Mouse (Mus musculus): Measurements from ENCODE around the gene B4galt5. TPM values are rescaled to one million over a fixed set of nuclear protein-coding genes. Genes with fewer than 3 reads are reported as not detected.

Gene B4galt5
- polyA plus RNA-seq, 1 experiment from 2014 or later, result 9.9 TPM

- Histone ChIP-seq H3K9me3 (replicated peaks) (no peaks in the 10 kb centered on the region), H3K4me3 (no peak overlapping the region), H3K36me3 (peaks cover 67% of the 10 kb centered on the region), H3K27me3 (replicated peaks) (no peaks in the 10 kb centered on the region), H3K27ac (no peak overlapping the region), H3K9ac (no peak overlapping the region), H3K4me1 (peaks cover 21% of the 10 kb centered on the region), H3K4me2 (no peak overlapping the region)
- WGBS (ENCODE audit: insufficient replicate concordance), result 86% methylated on average over 21 of the region's 21 CpGs
- ATAC-seq, result no peak
Observed at GRCm38 (mm10) chr2:167300943-167301497, 48.0 kb downstream of the B4galt5 start.

GRCm38 (mm10) chr2:167299861-167300667 is 48.9 kb downstream of the B4galt5 start:
- peak; percentile 48; the same call in 1 of the 2 replicates for ATAC-seq
- Histone ChIP-seq H3K4me1 (peaks cover 26% of the 10 kb centered on the region), H3K36me3 (peaks cover 58% of the 10 kb centered on the region), H3K27ac (peak overlapping the region; percentile 51; the same call in 1 of the 2 replicates), H3K4me2 (no peak overlapping the region), H3K9ac (peak overlapping the region; percentile 23), H3K9me3 (replicated peaks) (no peaks in the 10 kb centered on the region), H3K27me3 (replicated peaks) (no peaks in the 10 kb centered on the region), H3K4me3 (no peak overlapping the region)
- 39% methylated on average over 6 of the region's 6 CpGs for WGBS (ENCODE audit: insufficient replicate concordance)

GRCm38 (mm10) chr2:167298729-167299705 is 50.0 kb downstream of the B4galt5 start:
- Histone ChIP-seq H3K4me1 (peaks cover 37% of the 10 kb centered on the region), H3K4me3 (no peak overlapping the region), H3K27me3 (replicated peaks) (no peaks in the 10 kb centered on the region), H3K36me3 (peaks cover 47% of the 10 kb centered on the region), H3K9ac (peak overlapping the region; percentile 23; the same call in 1 of the 2 replicates), H3K4me2 (no peak overlapping the region), H3K27ac (peak overlapping the region; percentile 27), H3K9me3 (replicated peaks) (no peaks in the 10 kb centered on the region)
- peak; percentile 38; the same call in 1 of the 2 replicates for ATAC-seq
- 79% methylated on average over 27 of the region's 27 CpGs for WGBS (ENCODE audit: insufficient replicate concordance)

GRCm38 (mm10) chr2:167297985-167298384 is 51.0 kb downstream of the B4galt5 start:
- Histone ChIP-seq H3K9me3 (replicated peaks) (no peaks in the 10 kb centered on the region), H3K4me1 (peaks cover 47% of the 10 kb centered on the region), H3K36me3 (peaks cover 38% of the 10 kb centered on the region), H3K27me3 (replicated peaks) (no peaks in the 10 kb centered on the region), H3K9ac (no peak overlapping the region), H3K27ac (no peak overlapping the region), H3K4me2 (no peak overlapping the region), H3K4me3 (no peak overlapping the region)
- 83% methylated on average over 11 of the region's 11 CpGs for WGBS (ENCODE audit: insufficient replicate concordance)
- ATAC-seq, result no peak

GRCm38 (mm10) chr2:167294926-167295325 is 54.1 kb downstream of the B4galt5 start:
- no peaks in the 10 kb centered on the region for H3K9me3 ChIP-seq (replicated peaks)
- no peak for ATAC-seq
- H3K36me3 ChIP-seq, result peaks cover 14% of the 10 kb centered on the region
- peaks cover 60% of the 10 kb centered on the region for H3K4me1 ChIP-seq
- H3K9ac ChIP-seq, result peak overlapping the region; percentile 39
- peak overlapping the region; percentile 10; the same call in 1 of the 2 replicates for H3K4me3 ChIP-seq
- WGBS (ENCODE audit: insufficient replicate concordance), result 56% methylated on average over 15 of the region's 15 CpGs
- no peak overlapping the region for H3K27ac ChIP-seq
- H3K4me2 ChIP-seq, result peak overlapping the region; percentile 62
- H3K27me3 ChIP-seq (replicated peaks), result no peaks in the 10 kb centered on the region

GRCm38 (mm10) chr2:167294216-167294615 is 54.8 kb downstream of the B4galt5 start:
- peak; percentile 36 for ATAC-seq
- peak overlapping the region; percentile 39 for H3K9ac ChIP-seq
- 67% methylated on average over 7 of the region's 7 CpGs for WGBS (ENCODE audit: insufficient replicate concordance)
- peak overlapping the region; percentile 62 for H3K4me2 ChIP-seq
- no peak overlapping the region for H3K4me3 ChIP-seq
- H3K27ac ChIP-seq, result peak overlapping the region; percentile 90
- no peaks in the 10 kb centered on the region for H3K27me3 ChIP-seq (replicated peaks)
- peaks cover 7% of the 10 kb centered on the region for H3K36me3 ChIP-seq
- peaks cover 53% of the 10 kb centered on the region for H3K4me1 ChIP-seq
- no peaks in the 10 kb centered on the region for H3K9me3 ChIP-seq (replicated peaks)

GRCm38 (mm10) chr2:167293289-167294085 is 55.5 kb downstream of the B4galt5 start:
- H3K4me1 ChIP-seq, result peaks cover 46% of the 10 kb centered on the region
- 56% methylated on average over 13 of the region's 13 CpGs for WGBS (ENCODE audit: insufficient replicate concordance)
- peak; percentile 57 for ATAC-seq
- H3K4me3 ChIP-seq, result peak overlapping the region; percentile 25; the same call in 1 of the 2 replicates
- peak overlapping the region; percentile 62 for H3K4me2 ChIP-seq
- H3K9ac ChIP-seq, result peak overlapping the region; percentile 25; the same call in 1 of the 2 replicates
- no peaks in the 10 kb centered on the region for H3K27me3 ChIP-seq (replicated peaks)
- no peaks in the 10 kb centered on the region for H3K9me3 ChIP-seq (replicated peaks)
- H3K27ac ChIP-seq, result peak overlapping the region; percentile 90
- peaks cover under 1% of the 10 kb centered on the region; the same call in 1 of the 2 replicates for H3K36me3 ChIP-seq

- peak overlapping the region; percentile 25 for H3K4me3 ChIP-seq
- WGBS (ENCODE audit: insufficient replicate concordance), result 2% methylated on average over 6 of the region's 6 CpGs
- H3K27ac ChIP-seq, result peak overlapping the region; percentile 90
- peak; percentile 81 for ATAC-seq
- H3K27me3 ChIP-seq (replicated peaks), result no peaks in the 10 kb centered on the region
- no peaks in the 10 kb centered on the region for H3K36me3 ChIP-seq
- peaks cover 45% of the 10 kb centered on the region for H3K4me1 ChIP-seq
- H3K9ac ChIP-seq, result peak overlapping the region; percentile 62
- no peaks in the 10 kb centered on the region for H3K9me3 ChIP-seq (replicated peaks)
- peak overlapping the region; percentile 62 for H3K4me2 ChIP-seq
Observed at GRCm38 (mm10) chr2:167292854-167293253, 56.1 kb downstream of the B4galt5 start.

- Histone ChIP-seq H3K4me2 (peak overlapping the region; percentile 62), H3K36me3 (no peaks in the 10 kb centered on the region), H3K4me1 (peaks cover 45% of the 10 kb centered on the region), H3K9ac (peak overlapping the region; percentile 62), H3K9me3 (replicated peaks) (no peaks in the 10 kb centered on the region), H3K27me3 (replicated peaks) (no peaks in the 10 kb centered on the region), H3K27ac (peak overlapping the region; percentile 90), H3K4me3 (peak overlapping the region; percentile 25)
- 25% methylated on average over 4 of the region's 4 CpGs for WGBS (ENCODE audit: insufficient replicate concordance)
- ATAC-seq, result peak; percentile 91
Observed at GRCm38 (mm10) chr2:167292151-167292591, 56.8 kb downstream of the B4galt5 start.

- H3K27ac ChIP-seq, result peak overlapping the region; percentile 90
Observed at GRCm38 (mm10) chr2:167291656-167292055, 57.3 kb downstream of the B4galt5 start.

More at GRCm38 (mm10) chr2:167291656-167292055, 57.3 kb downstream of the B4galt5 start:
- no peaks in the 10 kb centered on the region for H3K27me3 ChIP-seq (replicated peaks)
- no peaks in the 10 kb centered on the region for H3K36me3 ChIP-seq
- H3K4me3 ChIP-seq, result 0 out of 2 replicates have a peak overlapping the region, but pooled peaks have one; percentile 25
- peak overlapping the region; percentile 62; the same call in 1 of the 2 replicates for H3K9ac ChIP-seq
- ATAC-seq, result no peak
- H3K4me2 ChIP-seq, result peak overlapping the region; percentile 62
- peaks cover 45% of the 10 kb centered on the region for H3K4me1 ChIP-seq
- no peaks in the 10 kb centered on the region for H3K9me3 ChIP-seq (replicated peaks)
- 80% methylated on average over 11 of the region's 11 CpGs for WGBS (ENCODE audit: insufficient replicate concordance)
